Mouse (Mus musculus) midbrain, embryonic 12.5 days (tissue): ENCODE measurements around the gene Ppp2r3a. TPM values are rescaled to one million over a fixed set of nuclear protein-coding genes. Genes with fewer than 3 reads are reported as not detected.

Experiments
- ATAC-seq: fragments of 200-750 bp; cut with Nextera tagmentation; 2 replicates; pipeline ENCODE4 v1.8.0; 2017; ENCODE audit warnings: low read depth, moderate TSS enrichment, moderate library complexity; ENCODE audit not compliant: low FRiP score
- H3K27ac ChIP-seq: fragments of 300-500 bp; sonication (generic); replicated peaks from 2 replicates; pipeline ENCODE4 v1.5.1; 2016; ENCODE audit warnings: mild to moderate bottlenecking
- H3K27me3 ChIP-seq: fragments of 300-500 bp; sonication (generic); 2 replicates; pipeline ENCODE4 v1.6.1; 2016; ENCODE audit warnings: mild to moderate bottlenecking
- H3K36me3 ChIP-seq: fragments of 300-500 bp; sonication (generic); 2 replicates; pipeline ENCODE4 v1.6.1; 2016
- H3K4me1 ChIP-seq: fragments of 300-500 bp; sonication (generic); 2 replicates; pipeline ENCODE4 v1.6.1; 2016
- H3K4me2 ChIP-seq: fragments of 300-500 bp; sonication (generic); replicated peaks from 2 replicates; pipeline ENCODE4 v1.6.1; 2016; ENCODE audit warnings: mild to moderate bottlenecking, moderate library complexity
- H3K4me3 ChIP-seq: fragments of 300-500 bp; sonication (generic); 2 replicates; pipeline ENCODE4 v1.5.1; 2016; ENCODE audit warnings: mild to moderate bottlenecking
- H3K9ac ChIP-seq: fragments of 300-500 bp; sonication (generic); replicated peaks from 2 replicates; pipeline ENCODE4 v1.6.1; 2016; ENCODE audit warnings: mild to moderate bottlenecking, moderate library complexity
- H3K9me3 ChIP-seq: fragments of 300-500 bp; sonication (generic); 2 replicates; pipeline ENCODE4 v1.6.1; 2016; ENCODE audit warnings: mild to moderate bottlenecking
- WGBS: fragments of 180-500 bp; shearing (Covaris S2); methylation state at CpG from one replicate; pipeline ENCODE4 v1.1.7; 2016; 5-methylcytosine and 5-hydroxymethylcytosine counted together
- polyA plus RNA-seq: library from polyadenylated mRNA; unstranded; fragments of >200 nt; fragmentation: Nextera tagmentation; extraction: Ambion mirVana; gene quantifications from 2 replicates; pipeline ENCODE4 v1.2.1, GENCODE M21; 2016

Ppp2r3a gene
- polyA plus RNA-seq, 1 experiment from 2014 or later: 21.7 TPM

DNA sequence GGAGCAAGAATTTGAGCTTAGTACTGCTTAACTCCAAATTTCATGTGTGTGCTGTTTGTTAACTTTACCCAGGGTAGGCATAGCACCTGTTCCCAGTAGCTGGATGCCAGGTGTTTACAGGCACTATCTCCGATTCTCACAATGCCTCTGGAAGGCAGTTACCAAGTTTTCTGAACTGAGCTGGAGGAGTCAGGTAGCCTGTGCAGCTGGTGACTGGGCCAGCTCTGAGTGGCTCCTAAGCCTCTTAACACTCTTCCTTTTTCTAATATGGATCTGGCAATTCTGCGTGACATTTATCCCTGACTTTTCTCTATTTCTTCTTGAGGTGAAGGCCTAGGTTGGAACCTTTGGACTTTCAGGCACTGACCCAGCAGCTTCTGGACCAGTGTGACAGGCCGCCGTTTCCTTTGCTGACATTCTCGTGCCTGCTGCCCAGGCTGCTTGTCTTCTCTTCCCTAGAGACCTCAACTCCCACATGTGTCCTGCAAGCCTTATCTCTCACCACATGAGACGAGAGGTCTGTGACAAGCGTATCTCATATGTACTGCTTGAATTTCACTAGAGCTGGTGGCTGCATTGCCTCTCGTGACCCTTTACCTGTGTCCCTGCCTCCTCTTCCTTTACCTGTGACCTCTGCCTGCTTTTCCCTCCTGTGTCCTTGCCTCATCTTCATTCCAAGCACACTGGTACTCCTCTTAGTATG, 137.3 kb downstream of the Ppp2r3a start:
- Histone ChIP-seq H3K4me3 (no peak overlapping the region), H3K4me1 (no peaks in the 10 kb centered on the region), H3K36me3 (peaks cover 5% of the 10 kb centered on the region), H3K9me3 (no peaks in the 10 kb centered on the region), H3K27me3 (no peaks in the 10 kb centered on the region), H3K9ac (no peak overlapping the region), H3K4me2 (no peak overlapping the region), H3K27ac (no peak overlapping the region)
- 89% methylated on average over 8 of the region's 8 CpGs for WGBS
- ATAC-seq: no peak

GRCm38 (mm10) chr9:101113317-101113716, 138.3 kb downstream of the Ppp2r3a start:
- Histone ChIP-seq H3K4me1 (no peaks in the 10 kb centered on the region), H3K4me2 (no peak overlapping the region), H3K36me3 (peaks cover 5% of the 10 kb centered on the region), H3K4me3 (no peak overlapping the region), H3K27ac (no peak overlapping the region), H3K9ac (no peak overlapping the region), H3K9me3 (no peaks in the 10 kb centered on the region), H3K27me3 (no peaks in the 10 kb centered on the region)
- WGBS: 89% methylated on average over 4 of the region's 4 CpGs
- no peak for ATAC-seq

DNA sequence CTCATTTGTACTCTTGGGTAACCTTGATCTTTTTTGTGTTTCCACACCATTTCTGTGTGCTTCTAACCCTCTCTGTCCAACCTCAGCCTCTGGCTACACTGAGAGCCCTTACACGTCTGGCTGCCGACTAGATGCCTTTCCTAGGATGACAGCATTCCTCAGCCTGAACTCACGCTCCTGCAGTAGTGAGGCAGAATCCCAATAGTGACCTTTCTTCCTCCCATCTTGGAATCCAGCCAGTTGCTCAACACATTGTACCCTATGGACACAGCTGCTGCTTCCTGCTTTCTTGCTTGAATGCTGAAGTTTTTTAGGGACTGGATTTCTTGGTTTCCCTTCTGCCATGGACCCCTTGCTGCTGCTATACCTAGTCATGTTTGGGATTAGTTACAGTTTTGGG, 141.6 kb downstream of the Ppp2r3a start:
- no peaks in the 10 kb centered on the region for H3K9me3 ChIP-seq
- H3K27ac ChIP-seq: no peak overlapping the region
- WGBS: 70% methylated on average over 3 of the region's 3 CpGs
- H3K4me3 ChIP-seq: no peak overlapping the region
- no peaks in the 10 kb centered on the region for H3K4me1 ChIP-seq
- ATAC-seq: no peak
- H3K36me3 ChIP-seq: peaks cover 9% of the 10 kb centered on the region
- no peak overlapping the region for H3K9ac ChIP-seq
- H3K27me3 ChIP-seq: no peaks in the 10 kb centered on the region
- H3K4me2 ChIP-seq: no peak overlapping the region

DNA sequence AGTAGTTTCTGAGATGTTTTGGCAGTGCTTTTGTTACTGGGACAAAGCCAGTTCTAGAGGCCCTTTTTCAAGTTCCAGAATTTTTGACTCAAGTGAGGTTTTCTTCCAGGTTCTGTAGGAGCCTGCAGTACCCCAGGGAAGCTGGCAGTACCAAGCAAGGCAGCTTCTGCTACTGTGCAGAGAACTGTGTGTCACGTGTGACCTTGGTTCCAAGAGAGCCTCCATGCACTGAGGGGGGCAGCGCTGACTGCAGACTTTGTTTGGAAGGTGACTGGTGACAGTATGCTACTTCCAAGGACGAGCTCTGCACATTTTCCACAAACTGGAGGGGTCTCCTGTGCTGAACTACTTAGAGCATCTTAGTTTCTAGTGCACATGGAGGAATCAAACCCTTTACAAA, 144.2 kb downstream of the Ppp2r3a start:
- 81% methylated on average over 3 of the region's 3 CpGs for WGBS
- Histone ChIP-seq H3K27me3 (no peaks in the 10 kb centered on the region), H3K4me1 (no peaks in the 10 kb centered on the region), H3K27ac (no peak overlapping the region), H3K4me2 (no peak overlapping the region), H3K9ac (no peak overlapping the region), H3K36me3 (peaks cover 11% of the 10 kb centered on the region), H3K4me3 (no peak overlapping the region), H3K9me3 (no peaks in the 10 kb centered on the region)
- ATAC-seq: no peak

GRCm38 (mm10) chr9:101105735-101106134, 145.9 kb downstream of the Ppp2r3a start:
- H3K27ac ChIP-seq: no peak overlapping the region
- H3K4me1 ChIP-seq: no peaks in the 10 kb centered on the region
- no peak for ATAC-seq
- no peaks in the 10 kb centered on the region for H3K27me3 ChIP-seq
- H3K36me3 ChIP-seq: peaks cover 21% of the 10 kb centered on the region
- no peak overlapping the region for H3K4me2 ChIP-seq
- no peak overlapping the region for H3K9ac ChIP-seq
- 95% methylated on average over 6 of the region's 6 CpGs for WGBS
- no peaks in the 10 kb centered on the region for H3K9me3 ChIP-seq
- H3K4me3 ChIP-seq: no peak overlapping the region

DNA sequence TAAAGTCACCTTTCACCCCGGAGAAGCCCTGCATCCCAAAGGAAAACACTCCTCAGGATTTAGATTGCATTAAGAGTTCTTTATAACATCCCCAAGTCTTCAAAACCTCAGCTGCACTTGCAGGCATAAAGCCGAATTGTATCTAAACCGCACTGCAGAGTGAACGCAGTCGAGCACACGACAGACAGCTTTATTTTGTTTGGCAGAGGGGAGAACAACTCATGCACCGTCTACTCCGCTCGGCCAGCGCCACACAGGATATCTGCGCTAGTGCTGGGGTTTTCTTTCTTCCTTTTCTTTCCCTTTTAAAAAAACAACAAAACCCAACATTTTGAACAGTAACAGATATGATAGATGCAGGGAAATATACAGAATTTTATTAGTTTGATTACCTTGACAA, 146.7 kb downstream of the Ppp2r3a start:
- no peak for ATAC-seq
- no peak overlapping the region for H3K4me2 ChIP-seq
- H3K4me3 ChIP-seq: no peak overlapping the region
- H3K27ac ChIP-seq: no peak overlapping the region
- no peaks in the 10 kb centered on the region for H3K9me3 ChIP-seq
- no peaks in the 10 kb centered on the region for H3K27me3 ChIP-seq
- 84% methylated on average over 11 of the region's 11 CpGs for WGBS
- H3K9ac ChIP-seq: no peak overlapping the region
- no peaks in the 10 kb centered on the region for H3K4me1 ChIP-seq
- H3K36me3 ChIP-seq: peaks cover 25% of the 10 kb centered on the region

GRCm38 (mm10) chr9:101102288-101102687, 149.3 kb downstream of the Ppp2r3a start:
- 94% methylated on average over 3 of the region's 3 CpGs for WGBS
- Histone ChIP-seq H3K36me3 (peaks cover 26% of the 10 kb centered on the region), H3K27ac (no peak overlapping the region), H3K9me3 (peaks cover 5% of the 10 kb centered on the region; the same call in 1 of the 2 replicates), H3K4me3 (no peak overlapping the region), H3K9ac (no peak overlapping the region), H3K4me2 (no peak overlapping the region), H3K27me3 (no peaks in the 10 kb centered on the region), H3K4me1 (no peaks in the 10 kb centered on the region)
- no peak for ATAC-seq

DNA sequence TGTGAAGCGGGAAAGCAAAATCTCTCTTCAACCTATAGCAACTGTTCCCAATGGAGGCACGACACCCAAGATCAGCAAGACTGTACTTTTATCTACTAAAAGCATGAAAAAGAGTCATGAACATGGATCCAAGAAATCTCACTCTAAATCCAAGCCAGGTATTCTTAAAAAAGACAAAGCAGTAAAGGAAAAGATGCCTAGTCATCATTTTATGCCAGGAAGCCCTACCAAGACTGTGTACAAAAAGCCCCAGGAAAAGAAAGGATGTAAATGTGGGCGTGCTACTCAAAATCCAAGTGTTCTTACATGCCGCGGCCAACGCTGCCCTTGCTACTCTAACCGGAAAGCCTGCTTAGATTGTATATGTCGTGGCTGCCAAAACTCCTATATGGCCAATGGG, 150.0 kb downstream of the Ppp2r3a start:
- H3K4me3 ChIP-seq: no peak overlapping the region
- H3K27ac ChIP-seq: no peak overlapping the region
- H3K9me3 ChIP-seq: peaks cover 5% of the 10 kb centered on the region; the same call in 1 of the 2 replicates
- no peaks in the 10 kb centered on the region for H3K27me3 ChIP-seq
- no peak for ATAC-seq
- WGBS: 95% methylated on average over 8 of the region's 8 CpGs
- H3K36me3 ChIP-seq: peaks cover 29% of the 10 kb centered on the region
- H3K4me1 ChIP-seq: no peaks in the 10 kb centered on the region
- H3K4me2 ChIP-seq: no peak overlapping the region
- no peak overlapping the region for H3K9ac ChIP-seq

GRCm38 (mm10) chr9:101100163-101100562, 151.4 kb downstream of the Ppp2r3a start:
- H3K27me3 ChIP-seq: no peaks in the 10 kb centered on the region
- no peak overlapping the region for H3K9ac ChIP-seq
- no peak overlapping the region for H3K4me3 ChIP-seq
- H3K36me3 ChIP-seq: peaks cover 29% of the 10 kb centered on the region
- H3K27ac ChIP-seq: no peak overlapping the region
- peaks cover 5% of the 10 kb centered on the region; the same call in 1 of the 2 replicates for H3K9me3 ChIP-seq
- WGBS: 96% methylated on average over 3 of the region's 3 CpGs
- no peak overlapping the region for H3K4me2 ChIP-seq
- no peak for ATAC-seq
- no peaks in the 10 kb centered on the region for H3K4me1 ChIP-seq

GRCm38 (mm10) chr9:101099445-101099844, 152.2 kb downstream of the Ppp2r3a start:
- Histone ChIP-seq H3K4me3 (no peak overlapping the region), H3K4me1 (no peaks in the 10 kb centered on the region), H3K9ac (no peak overlapping the region), H3K9me3 (peaks cover 5% of the 10 kb centered on the region; the same call in 1 of the 2 replicates), H3K27me3 (no peaks in the 10 kb centered on the region), H3K27ac (no peak overlapping the region), H3K36me3 (peaks cover 29% of the 10 kb centered on the region), H3K4me2 (no peak overlapping the region)
- ATAC-seq: no peak
- WGBS: 93% methylated on average over 6 of the region's 6 CpGs

DNA sequence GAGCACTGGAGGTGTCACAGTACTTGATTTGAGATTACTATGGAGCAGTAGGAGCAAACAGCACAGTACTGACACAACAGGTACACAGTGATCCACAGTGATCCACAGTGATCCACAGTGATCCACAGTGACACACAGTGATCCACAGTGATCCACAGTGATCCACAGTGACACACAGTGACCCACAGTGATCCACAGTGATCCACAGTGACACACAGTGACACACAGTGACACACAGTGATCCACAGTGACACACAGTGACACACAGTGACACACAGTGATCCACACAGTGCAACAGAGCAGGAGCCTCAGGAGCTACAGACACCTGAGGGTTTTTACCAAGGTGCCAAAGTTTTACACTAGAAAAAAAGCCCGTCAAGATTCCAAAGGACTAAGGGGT, 154.1 kb downstream of the Ppp2r3a start:
- peaks cover 27% of the 10 kb centered on the region for H3K36me3 ChIP-seq
- no peak overlapping the region for H3K4me3 ChIP-seq

GRCm38 (mm10) chr9:101096461-101096860, 155.1 kb downstream of the Ppp2r3a start:
- Histone ChIP-seq H3K9me3 (peaks cover 12% of the 10 kb centered on the region), H3K4me3 (no peak overlapping the region), H3K36me3 (peaks cover 19% of the 10 kb centered on the region), H3K9ac (no peak overlapping the region), H3K27me3 (no peaks in the 10 kb centered on the region), H3K4me2 (no peak overlapping the region), H3K27ac (no peak overlapping the region), H3K4me1 (no peaks in the 10 kb centered on the region)
- WGBS: 97% methylated on average over 3 of the region's 3 CpGs
- no peak for ATAC-seq

More for the DNA sequence above, 154.1 kb downstream of the Ppp2r3a start:
- 68% methylated on average over 1 of the region's 1 CpGs for WGBS
- no peak overlapping the region for H3K27ac ChIP-seq
- peaks cover 8% of the 10 kb centered on the region for H3K9me3 ChIP-seq
- H3K4me2 ChIP-seq: no peak overlapping the region
- no peaks in the 10 kb centered on the region for H3K27me3 ChIP-seq
- ATAC-seq: no peak
- no peaks in the 10 kb centered on the region for H3K4me1 ChIP-seq
- H3K9ac ChIP-seq: no peak overlapping the region

DNA sequence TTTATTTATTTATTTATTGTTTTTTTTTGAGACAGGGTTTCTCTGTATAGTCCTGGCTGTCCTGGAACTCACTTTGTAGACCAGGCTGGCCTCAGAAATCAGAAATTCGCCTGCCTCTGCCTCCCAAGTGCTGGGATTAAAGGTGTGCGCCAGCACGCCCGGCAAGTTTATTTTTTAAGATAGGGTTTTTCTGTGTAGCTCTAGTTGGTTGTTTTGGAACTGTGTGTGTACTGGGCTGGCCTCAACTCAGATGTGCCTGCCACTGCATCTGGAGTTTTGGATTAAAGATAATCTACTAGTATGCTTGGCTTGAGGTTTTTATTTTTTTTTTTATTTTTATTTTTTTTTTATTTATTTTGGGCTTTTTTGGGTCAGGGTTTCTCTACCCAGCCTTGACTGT, 156.2 kb downstream of the Ppp2r3a start:
- no peak overlapping the region for H3K27ac ChIP-seq
- no peak overlapping the region for H3K4me3 ChIP-seq
- peaks cover 9% of the 10 kb centered on the region for H3K36me3 ChIP-seq
- H3K4me2 ChIP-seq: no peak overlapping the region
- no peak for ATAC-seq
- WGBS: 92% methylated on average over 4 of the region's 4 CpGs
- peaks cover 12% of the 10 kb centered on the region for H3K9me3 ChIP-seq
- no peaks in the 10 kb centered on the region for H3K27me3 ChIP-seq
- H3K9ac ChIP-seq: no peak overlapping the region
- no peaks in the 10 kb centered on the region for H3K4me1 ChIP-seq
